Mouse (Mus musculus) forebrain, embryonic 16.5 days (tissue): ENCODE measurements around the gene Adsl. TPM values are rescaled to one million over a fixed set of nuclear protein-coding genes. Genes with fewer than 3 reads are reported as not detected.

ENCODE experiments used
- ATAC-seq: fragments of 200-750 bp; cut with Nextera tagmentation; 2 replicates; pipeline ENCODE4 v1.8.0; 2017; ENCODE audit warnings: mild to moderate bottlenecking, moderate library complexity
- H3K27ac ChIP-seq: fragments of 300-500 bp; sonication (generic); 2 replicates; pipeline ENCODE4 v1.5.1; 2014; ENCODE audit warnings: low read length, control low read depth
- H3K27me3 ChIP-seq: fragments of 300-500 bp; sonication (generic); replicated peaks from 2 replicates; pipeline ENCODE4 v1.6.1; 2014; ENCODE audit warnings: low read length; ENCODE audit not compliant: control insufficient read depth, insufficient read depth
- H3K36me3 ChIP-seq: fragments of 300-500 bp; sonication (generic); 2 replicates; pipeline ENCODE4 v1.6.1; 2014; ENCODE audit not compliant: control insufficient read depth, insufficient read depth
- H3K4me1 ChIP-seq: fragments of 300-500 bp; sonication (generic); replicated peaks from 2 replicates; pipeline ENCODE4 v1.6.1; 2014; ENCODE audit warnings: low read length; ENCODE audit not compliant: control insufficient read depth, insufficient read depth
- H3K4me2 ChIP-seq: fragments of 300-500 bp; sonication (generic); 2 replicates; pipeline ENCODE4 v1.6.1; 2014; ENCODE audit warnings: mild to moderate bottlenecking, low read length, control low read depth
- H3K4me3 ChIP-seq: fragments of 300-500 bp; sonication (generic); replicated peaks from 2 replicates; pipeline ENCODE4 v1.5.1; 2014; ENCODE audit warnings: mild to moderate bottlenecking, low read length, control low read depth
- H3K9ac ChIP-seq: fragments of 300-500 bp; sonication (generic); replicated peaks from 2 replicates; pipeline ENCODE4 v1.6.1; 2014; ENCODE audit warnings: low read depth, low read length, control low read depth
- H3K9me3 ChIP-seq: fragments of 300-500 bp; sonication (generic); 2 replicates; pipeline ENCODE4 v1.6.1; 2016; ENCODE audit warnings: low read length; ENCODE audit not compliant: control insufficient read depth
- WGBS: fragments of 180-500 bp; shearing (Covaris S2); extraction: QIAGEN DNeasy Blood & Tissue Kit; methylation state at CpG from one replicate; pipeline ENCODE4 v1.1.7; 2014; 5-methylcytosine and 5-hydroxymethylcytosine counted together
- polyA plus RNA-seq: library from polyadenylated mRNA; unstranded; fragments of >200 nt; fragmentation: Nextera tagmentation; extraction: Ambion mirVana; gene quantifications from 2 replicates; pipeline ENCODE4 v1.2.1, GENCODE M21; 2015

Gene Adsl
- polyA plus RNA-seq, 1 experiment from 2014 or later = 112 TPM

GRCm38 (mm10) chr15:80994959-80995358 is 46.7 kb downstream of the Adsl start:
- no peak overlapping the region for H3K4me3 ChIP-seq
- no peaks in the 10 kb centered on the region for H3K4me1 ChIP-seq
- H3K9ac ChIP-seq = no peak overlapping the region
- no peaks in the 10 kb centered on the region for H3K27me3 ChIP-seq
- no peaks in the 10 kb centered on the region for H3K36me3 ChIP-seq
- 86% methylated on average over 5 of the region's 5 CpGs for WGBS
- H3K4me2 ChIP-seq = no peak overlapping the region
- no peak overlapping the region for H3K27ac ChIP-seq
- H3K9me3 ChIP-seq = no peaks in the 10 kb centered on the region
- no peak for ATAC-seq

GRCm38 (mm10) chr15:80996090-80996835 is 48.0 kb downstream of the Adsl start:
- no peak overlapping the region for H3K27ac ChIP-seq
- ATAC-seq = no peak
- WGBS = 76% methylated on average over 6 of the region's 6 CpGs

GRCm38 (mm10) chr15:80997077-80997476 is 48.8 kb downstream of the Adsl start:
- Histone ChIP-seq H3K4me3 (no peak overlapping the region), H3K4me2 (no peak overlapping the region), H3K27ac (no peak overlapping the region), H3K4me1 (no peaks in the 10 kb centered on the region), H3K9ac (no peak overlapping the region), H3K27me3 (no peaks in the 10 kb centered on the region), H3K9me3 (no peaks in the 10 kb centered on the region), H3K36me3 (no peaks in the 10 kb centered on the region)
- 61% methylated on average over 1 of the region's 1 CpGs for WGBS
- ATAC-seq = no peak

More at GRCm38 (mm10) chr15:80996090-80996835, 48.0 kb downstream of the Adsl start:
- Histone ChIP-seq H3K4me2 (no peak overlapping the region), H3K4me1 (no peaks in the 10 kb centered on the region), H3K4me3 (no peak overlapping the region), H3K9me3 (no peaks in the 10 kb centered on the region), H3K9ac (no peak overlapping the region), H3K36me3 (no peaks in the 10 kb centered on the region), H3K27me3 (no peaks in the 10 kb centered on the region)

GRCm38 (mm10) chr15:81000419-81001138 is 52.3 kb downstream of the Adsl start:
- ATAC-seq = no peak
- H3K4me1 ChIP-seq = no peaks in the 10 kb centered on the region
- no peak overlapping the region for H3K9ac ChIP-seq
- H3K36me3 ChIP-seq = peaks cover 5% of the 10 kb centered on the region; the same call in 1 of the 2 replicates
- no peak overlapping the region for H3K27ac ChIP-seq
- H3K27me3 ChIP-seq = no peaks in the 10 kb centered on the region
- H3K9me3 ChIP-seq = no peaks in the 10 kb centered on the region
- no peak overlapping the region for H3K4me2 ChIP-seq
- 46% methylated on average over 2 of the region's 4 CpGs for WGBS
- H3K4me3 ChIP-seq = no peak overlapping the region

- Histone ChIP-seq H3K4me3 (no peak overlapping the region), H3K9ac (no peak overlapping the region), H3K27me3 (no peaks in the 10 kb centered on the region), H3K27ac (no peak overlapping the region), H3K9me3 (no peaks in the 10 kb centered on the region), H3K36me3 (peaks cover 13% of the 10 kb centered on the region), H3K4me1 (no peaks in the 10 kb centered on the region), H3K4me2 (no peak overlapping the region)
- WGBS = 81% methylated on average over 10 of the region's 10 CpGs
- no peak for ATAC-seq
These were observed 57.9 kb downstream of the Adsl start for GRCm38 (mm10) chr15:81006127-81006735.

- 98% methylated on average over 9 of the region's 9 CpGs for WGBS
- Histone ChIP-seq H3K4me1 (no peaks in the 10 kb centered on the region), H3K36me3 (peaks cover 14% of the 10 kb centered on the region), H3K9me3 (no peaks in the 10 kb centered on the region), H3K4me2 (no peak overlapping the region), H3K9ac (no peak overlapping the region), H3K27ac (no peak overlapping the region), H3K27me3 (no peaks in the 10 kb centered on the region), H3K4me3 (no peak overlapping the region)
- no peak for ATAC-seq
These were observed 59.0 kb downstream of the Adsl start for GRCm38 (mm10) chr15:81007339-81007738.

GRCm38 (mm10) chr15:81007905-81008304 is 59.6 kb downstream of the Adsl start:
- H3K4me3 ChIP-seq = no peak overlapping the region
- H3K27ac ChIP-seq = no peak overlapping the region
- no peak for ATAC-seq
- H3K4me1 ChIP-seq = no peaks in the 10 kb centered on the region
- H3K36me3 ChIP-seq = peaks cover 18% of the 10 kb centered on the region
- 84% methylated on average over 8 of the region's 8 CpGs for WGBS
- no peaks in the 10 kb centered on the region for H3K9me3 ChIP-seq
- no peaks in the 10 kb centered on the region for H3K27me3 ChIP-seq
- no peak overlapping the region for H3K9ac ChIP-seq
- no peak overlapping the region for H3K4me2 ChIP-seq

GRCm38 (mm10) chr15:81008689-81009123 is 60.4 kb downstream of the Adsl start:
- Histone ChIP-seq H3K4me2 (no peak overlapping the region), H3K4me1 (no peaks in the 10 kb centered on the region), H3K27me3 (no peaks in the 10 kb centered on the region), H3K27ac (no peak overlapping the region), H3K4me3 (no peak overlapping the region), H3K9ac (no peak overlapping the region), H3K36me3 (peaks cover 17% of the 10 kb centered on the region), H3K9me3 (no peaks in the 10 kb centered on the region)
- 65% methylated on average over 10 of the region's 10 CpGs for WGBS
- ATAC-seq = no peak

- H3K4me1 ChIP-seq = no peaks in the 10 kb centered on the region
- H3K4me3 ChIP-seq = no peak overlapping the region
- no peaks in the 10 kb centered on the region for H3K27me3 ChIP-seq
- H3K9ac ChIP-seq = no peak overlapping the region
- H3K27ac ChIP-seq = 0 out of 2 replicates have a peak overlapping the region, but pooled peaks have one; percentile 5
- no peak for ATAC-seq
- WGBS = 79% methylated on average over 7 of the region's 7 CpGs
- peaks cover 21% of the 10 kb centered on the region for H3K36me3 ChIP-seq
- H3K9me3 ChIP-seq = no peaks in the 10 kb centered on the region
- H3K4me2 ChIP-seq = no peak overlapping the region
These were observed 61.8 kb downstream of the Adsl start for GRCm38 (mm10) chr15:81010114-81010513.
